Mouse (Mus musculus): ENCODE results near the gene Nccrp1.

DNA sequence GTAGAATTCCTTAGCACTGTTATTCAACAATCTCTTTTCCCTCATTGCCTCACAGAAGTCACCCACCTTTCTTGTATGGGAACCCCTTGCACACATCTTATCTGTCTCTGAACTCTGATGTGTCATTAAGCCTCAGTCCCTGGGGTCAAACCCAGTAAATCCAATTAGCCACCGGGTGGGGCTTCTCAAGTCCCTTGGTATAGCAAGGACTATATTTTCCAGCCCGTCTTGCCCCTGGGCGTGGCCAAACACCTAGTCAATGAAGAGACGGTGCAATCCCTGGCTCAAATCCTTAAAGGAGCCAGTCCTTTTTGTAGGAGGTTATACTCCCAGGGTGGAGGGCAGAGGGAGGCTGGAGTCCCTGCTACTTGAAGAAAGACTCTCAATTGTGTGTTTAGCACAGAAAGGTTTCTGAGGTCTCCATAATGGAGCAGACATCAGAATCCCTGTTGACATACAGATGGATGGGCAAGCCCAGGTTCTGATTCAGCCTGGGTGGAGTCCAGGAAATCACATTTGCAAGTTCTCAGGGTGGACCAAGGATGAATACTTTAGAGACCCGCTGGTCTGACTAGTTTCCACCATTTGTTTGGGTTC lies 9.0 kb upstream of the Nccrp1 start:
- no peak for TF ChIP-seq GATA1 (IDR thresholded peaks at IDR 0.05; ENCODE audit: borderline replicate concordance, low read length)
- TF ChIP-seq FLI1 (IDR thresholded peaks at IDR 0.05; ENCODE audit: low read length) = no peak

Measured in megakaryocyte, embryonic 14.5 days (primary cell).